Mouse (Mus musculus) large intestine, adult 2 months (tissue): ENCODE measurements around the gene Slc27a1. TPM values are rescaled to one million over a fixed set of nuclear protein-coding genes. Genes with fewer than 3 reads are reported as not detected.
"Not testable (repeated sequence)": the region's sequence is repeated elsewhere in the genome, so short reads cannot be mapped to it uniquely, and the experiment has no call there.

Source experiments
- DNase-seq: peaks from one replicate; pipeline ENCODE4 v3.0.0-alpha.2; 2012; ENCODE audit warnings: low read depth, low spot score
- WGBS: fragments of 180-500 bp; shearing (Covaris S2); methylation state at CpG from one replicate; pipeline ENCODE4 v1.1.7; 2018; 5-methylcytosine and 5-hydroxymethylcytosine counted together
- polyA plus RNA-seq: library from polyadenylated mRNA; depleted of rRNA; stranded (reverse); fragments of >200 nt; gene quantifications from 2 replicates; pipeline ENCODE4 v1.2.3, GENCODE M21; 2012; rRNA removed

The Slc27a1 gene
- polyA plus RNA-seq = 19.4 and 25.6 TPM in 2 replicates

- WGBS = 16% methylated on average over 13 of the region's 13 CpGs
- DNase-seq = no peak
Measured at GRCm38 (mm10) chr8:71568387-71568937, at the start of gene Slc27a1. Gene Slc27a1 (plus strand): TSS chr8:71568882.

- 22% methylated on average over 9 of the region's 10 CpGs for WGBS
- DNase-seq = not testable (repeated sequence)
Measured at GRCm38 (mm10) chr8:71519037-71519825, 49.5 kb upstream of the Slc27a1 start.

- DNase-seq = peak; percentile 78
- 2% methylated on average over 17 of the region's 17 CpGs for WGBS
Measured at GRCm38 (mm10) chr8:71521634-71522033, 47.0 kb upstream of the Slc27a1 start.

- DNase-seq = no peak
- WGBS = 25% methylated on average over 46 of the region's 46 CpGs
Measured at GRCm38 (mm10) chr8:71525226-71526050, 43.2 kb upstream of the Slc27a1 start, which contains the start of gene Ccdc194. Gene Ccdc194 (minus strand): TSS chr8:71525711.

GRCm38 (mm10) chr8:71526272-71526671 lies 42.4 kb upstream of the Slc27a1 start:
- WGBS = 39% methylated on average over 6 of the region's 6 CpGs

DNA sequence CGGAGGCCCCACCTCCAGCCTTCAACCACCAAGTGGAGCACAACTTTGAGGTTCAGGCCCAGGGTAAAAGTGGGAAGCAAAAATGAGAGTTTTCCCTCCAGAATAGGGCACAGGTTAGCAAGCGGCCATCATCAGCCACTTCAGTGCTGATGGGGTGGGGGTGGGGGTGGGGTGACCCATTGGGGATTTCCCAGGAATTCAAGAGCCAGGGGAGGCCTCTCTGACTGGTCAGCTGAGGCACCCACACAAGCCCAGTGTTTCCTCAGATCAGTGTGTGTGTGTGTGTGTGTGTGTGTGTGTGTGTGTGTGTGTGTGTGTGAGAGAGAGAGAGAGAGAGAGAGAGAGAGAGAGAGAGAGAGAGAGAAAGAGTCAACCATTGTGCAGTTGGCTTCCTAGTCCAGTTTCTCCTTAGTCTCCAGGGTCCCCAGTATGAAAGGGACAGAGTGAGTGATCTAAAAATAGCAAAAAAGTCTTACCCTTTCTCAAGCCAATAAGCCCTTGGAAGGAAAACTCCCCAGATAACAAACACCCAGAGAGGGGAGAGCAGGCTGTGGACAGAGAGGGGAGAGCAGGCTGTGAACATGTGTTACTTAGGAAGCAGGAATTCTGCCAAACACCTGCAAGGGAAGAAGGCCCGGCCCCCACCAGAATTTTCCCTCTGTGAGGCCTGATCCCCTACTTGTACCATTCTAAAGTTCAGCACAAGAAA lies 41.4 kb upstream of the Slc27a1 start:
- 58% methylated on average over 3 of the region's 3 CpGs for WGBS

More at GRCm38 (mm10) chr8:71526272-71526671, 42.4 kb upstream of the Slc27a1 start:
- DNase-seq = no peak

DNA sequence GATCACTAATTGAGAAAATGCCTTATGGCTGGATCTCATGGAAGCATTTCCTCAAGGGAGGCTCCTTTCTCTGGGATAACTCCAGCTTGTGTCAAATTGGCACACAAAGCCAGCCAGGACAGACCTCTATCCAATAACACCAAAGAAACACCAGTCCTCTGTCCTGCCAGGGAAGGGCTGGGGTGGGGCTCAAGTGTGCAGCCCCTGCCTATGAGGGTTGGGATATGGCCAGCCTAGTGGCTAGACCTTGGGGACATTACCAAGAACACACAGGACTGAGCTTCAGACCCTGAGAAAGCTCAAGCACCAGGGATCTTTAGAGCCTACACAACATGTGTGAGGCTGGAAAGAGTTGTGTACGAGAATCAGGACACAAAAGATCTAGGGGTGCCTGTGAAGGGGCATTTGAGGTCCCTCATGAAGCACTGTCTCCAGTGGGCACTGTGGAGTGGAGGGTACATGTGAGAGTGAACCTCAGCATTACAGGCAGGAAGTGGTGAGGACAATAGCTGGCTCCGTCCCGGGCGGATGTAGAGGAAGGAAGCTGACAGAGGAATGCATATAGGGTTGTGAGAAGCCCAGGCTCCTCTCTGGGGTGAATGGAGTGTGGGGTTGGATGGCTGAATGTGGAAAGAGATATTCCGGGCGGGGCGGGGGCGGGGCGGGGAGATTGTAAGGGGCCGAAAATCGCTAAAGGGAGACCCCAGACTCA lies 40.2 kb upstream of the Slc27a1 start:
- no peak for DNase-seq
- WGBS = 65% methylated on average over 11 of the region's 11 CpGs

More for the DNA sequence above, 41.4 kb upstream of the Slc27a1 start:
- no peak for DNase-seq

DNA sequence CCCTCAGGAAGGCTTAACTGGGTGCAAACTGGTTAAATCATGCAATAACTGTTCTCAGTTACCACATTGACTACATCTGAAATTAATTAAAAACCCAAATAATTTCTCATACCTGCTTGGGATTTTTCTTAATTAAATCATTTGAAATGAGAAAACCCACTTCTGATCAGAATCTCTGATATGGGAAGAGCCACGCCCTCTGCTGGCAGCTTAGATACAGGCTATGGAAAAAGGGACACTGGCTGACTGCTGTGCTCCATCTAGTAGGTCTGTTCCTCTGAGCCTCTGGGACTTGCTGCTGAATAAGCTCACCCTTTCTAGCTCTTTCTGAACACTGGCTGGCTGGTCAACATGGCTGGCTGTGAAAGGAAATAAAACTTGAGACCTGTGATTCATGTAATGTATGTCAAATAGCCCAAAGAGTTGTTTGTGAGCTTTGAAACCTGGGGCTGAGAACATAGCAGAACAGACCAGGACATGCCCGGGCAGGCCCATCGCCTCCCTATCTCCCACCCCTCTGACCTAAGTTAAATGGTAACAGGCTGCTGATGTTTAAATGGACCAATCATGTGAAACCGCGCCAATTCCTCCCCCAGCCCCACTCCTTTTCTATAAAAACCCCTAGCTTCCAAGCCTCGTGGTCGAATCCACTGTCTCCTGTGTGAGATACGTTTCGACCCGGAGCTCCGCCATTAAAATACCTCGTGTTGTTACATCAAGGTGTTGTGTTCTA lies 37.8 kb upstream of the Slc27a1 start:
- 71% methylated on average over 8 of the region's 12 CpGs for WGBS
- DNase-seq = not testable (repeated sequence)

- DNase-seq = no peak
- 63% methylated on average over 3 of the region's 3 CpGs for WGBS
Measured at GRCm38 (mm10) chr8:71534263-71534810, 34.3 kb upstream of the Slc27a1 start.

GRCm38 (mm10) chr8:71535663-71536062 lies 33.0 kb upstream of the Slc27a1 start:
- no peak for DNase-seq
- WGBS = 73% methylated on average over 5 of the region's 5 CpGs

- DNase-seq = peak; percentile 95
- 3% methylated on average over 37 of the region's 37 CpGs for WGBS
Measured at GRCm38 (mm10) chr8:71537028-71537867, 31.4 kb upstream of the Slc27a1 start, which contains the start of gene Bst2. Gene Bst2 (minus strand): TSS chr8:71537456.

GRCm38 (mm10) chr8:71542632-71543343 lies 25.9 kb upstream of the Slc27a1 start, which contains the start of gene Mvb12a:
Gene Mvb12a (plus strand): TSS chr8:71542922.
- DNase-seq = peak; percentile 91
- under 1% methylated on average over 55 of the region's 55 CpGs for WGBS

- no peak for DNase-seq
- 80% methylated on average over 9 of the region's 9 CpGs for WGBS
Measured at GRCm38 (mm10) chr8:71543755-71544154, 24.9 kb upstream of the Slc27a1 start.

DNA sequence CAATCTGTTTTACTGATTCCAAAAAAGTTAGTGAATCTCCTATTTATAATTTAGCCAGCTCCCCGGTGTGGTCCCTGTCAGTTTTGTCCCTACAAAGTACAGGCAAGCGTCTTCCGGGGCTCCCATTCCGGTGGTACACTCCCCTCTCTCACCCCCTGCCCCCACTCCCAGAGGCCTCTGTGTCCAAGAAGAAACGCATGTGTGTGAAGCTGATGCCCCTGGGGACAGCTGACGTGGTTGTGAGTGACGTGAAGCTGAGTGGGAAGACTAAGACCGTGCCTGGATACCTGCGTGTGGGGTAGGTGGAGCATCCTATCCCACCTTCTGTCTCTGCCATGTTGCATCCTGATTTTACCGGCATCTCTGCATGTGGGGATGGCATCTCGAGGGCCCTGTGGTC lies 23.6 kb upstream of the Slc27a1 start:
- 92% methylated on average over 11 of the region's 11 CpGs for WGBS
- DNase-seq = no peak

DNA sequence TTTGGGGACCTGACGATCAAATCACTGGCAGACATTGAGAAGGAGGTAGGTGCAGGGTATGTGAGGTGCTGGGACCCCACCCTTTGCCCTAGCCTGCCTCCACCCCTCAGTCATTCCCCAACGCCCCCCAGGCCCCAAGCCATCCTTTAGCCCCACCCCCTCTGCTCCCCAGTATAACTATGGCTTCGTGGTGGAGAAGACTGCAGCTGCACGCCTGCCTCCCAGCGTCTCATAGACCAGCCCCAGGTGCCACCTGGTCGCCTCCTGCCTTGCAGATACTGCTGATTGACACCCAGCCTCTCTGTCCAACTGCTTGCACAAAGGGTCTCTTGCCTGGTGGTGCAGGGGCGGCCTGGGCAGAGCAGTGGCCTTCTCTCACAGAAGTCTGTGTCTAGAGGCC lies 21.1 kb upstream of the Slc27a1 start:
- WGBS = 93% methylated on average over 7 of the region's 7 CpGs
- DNase-seq = no peak

- no peak for DNase-seq
- 64% methylated on average over 7 of the region's 7 CpGs for WGBS
Measured at GRCm38 (mm10) chr8:71550754-71551153, 17.9 kb upstream of the Slc27a1 start.
